Mouse (Mus musculus) left cerebral cortex, adult 9 months (tissue): ENCODE measurements around the gene Tex36.
A peak's percentile ranks its signal among the peaks of the same experiment; 100 is the strongest.

ENCODE experiments used
- DNase-seq, 2 experiments: peaks; one replicate each; pipeline ENCODE4 v3.0.0; 2022; ENCODE audit warnings: low spot score in 2 of 2

Tex36 gene

DNA sequence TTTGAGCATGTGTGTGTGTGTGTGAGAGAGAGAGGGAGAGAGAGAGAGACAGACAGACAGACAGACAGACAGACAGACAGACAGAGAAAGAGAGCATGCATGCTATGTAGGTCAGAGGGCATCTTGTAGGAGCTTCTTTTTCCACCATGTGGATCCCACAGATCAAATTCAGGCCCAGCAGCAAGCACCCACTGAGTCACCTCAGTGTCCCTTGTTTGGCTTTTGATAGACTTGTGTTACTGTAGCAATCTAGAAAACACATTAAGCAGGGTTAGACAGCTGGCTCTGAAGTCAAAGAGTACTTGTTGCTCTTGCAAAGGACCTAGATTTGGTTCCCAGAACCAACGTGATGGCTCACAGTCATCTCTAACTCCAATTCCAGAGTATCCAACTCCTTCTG is 10.2 kb downstream of the Tex36 start:
- no peak for DNase-seq

DNA sequence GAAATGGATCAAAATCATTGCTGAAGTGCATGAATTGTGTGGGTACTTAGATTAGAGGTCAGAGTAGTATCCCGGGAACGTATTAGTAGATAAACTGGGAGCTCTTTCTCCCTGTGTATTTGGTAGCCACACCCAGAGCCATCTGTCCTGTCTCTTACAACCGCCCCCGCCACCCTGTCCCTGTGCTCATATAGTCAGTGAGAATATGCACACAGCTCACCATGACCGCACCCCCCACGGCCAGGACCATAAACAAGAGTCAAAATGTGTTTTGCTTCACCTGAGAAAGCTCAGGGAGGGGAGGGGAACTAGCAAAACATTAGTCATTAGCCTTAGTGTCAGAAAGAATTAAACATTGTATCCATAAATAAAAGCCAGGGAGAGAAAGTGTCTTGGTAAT is 18.7 kb downstream of the Tex36 start:
- DNase-seq, result no peak

DNA sequence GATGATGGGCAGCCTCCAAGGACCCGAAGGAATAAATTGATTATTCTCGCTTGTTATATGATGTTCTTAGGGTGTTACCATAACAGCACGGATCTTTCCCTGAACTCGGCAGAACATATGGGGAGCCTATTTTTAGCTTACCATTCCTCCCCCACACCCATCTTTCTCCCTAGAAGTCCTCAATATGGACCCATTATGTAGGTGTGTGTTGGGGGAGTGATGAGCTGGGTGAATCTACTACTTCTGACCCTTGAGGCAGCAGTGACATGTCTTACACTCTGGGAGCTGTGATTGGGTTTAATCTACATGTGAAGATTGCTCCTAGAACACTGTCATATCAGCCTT is 21.7 kb downstream of the Tex36 start:
- peak; percentile 23 to 59 for DNase-seq

- DNase-seq, result peak; percentile 23 to 42
These were observed 22.3 kb downstream of the Tex36 start for GRCm38 (mm10) chr7:133579491-133580295.

GRCm38 (mm10) chr7:133576825-133577224 is 25.1 kb downstream of the Tex36 start:
- DNase-seq, result no peak

- no peak for DNase-seq
These were observed 25.7 kb downstream of the Tex36 start for GRCm38 (mm10) chr7:133576281-133576680.

DNA sequence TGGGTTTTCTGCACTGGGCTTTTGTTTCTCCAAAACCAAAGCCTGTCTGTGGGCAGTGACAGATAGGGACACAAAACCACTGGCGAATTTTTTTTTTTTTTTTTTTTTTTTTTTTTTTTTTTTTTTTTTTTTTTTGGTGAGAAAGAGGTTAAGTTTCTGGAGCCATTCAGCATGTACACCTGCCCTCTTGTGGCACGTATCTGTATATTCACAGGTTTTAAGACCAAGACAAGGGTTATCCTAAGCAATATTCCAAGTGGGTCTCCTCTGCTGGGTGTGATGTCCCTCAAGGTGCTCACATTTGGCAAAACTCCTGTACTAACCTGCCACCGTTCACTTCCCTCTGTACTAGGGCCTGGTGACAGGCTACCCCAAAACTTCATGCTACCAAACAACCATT is 30.0 kb downstream of the Tex36 start:
- no peak for DNase-seq

DNA sequence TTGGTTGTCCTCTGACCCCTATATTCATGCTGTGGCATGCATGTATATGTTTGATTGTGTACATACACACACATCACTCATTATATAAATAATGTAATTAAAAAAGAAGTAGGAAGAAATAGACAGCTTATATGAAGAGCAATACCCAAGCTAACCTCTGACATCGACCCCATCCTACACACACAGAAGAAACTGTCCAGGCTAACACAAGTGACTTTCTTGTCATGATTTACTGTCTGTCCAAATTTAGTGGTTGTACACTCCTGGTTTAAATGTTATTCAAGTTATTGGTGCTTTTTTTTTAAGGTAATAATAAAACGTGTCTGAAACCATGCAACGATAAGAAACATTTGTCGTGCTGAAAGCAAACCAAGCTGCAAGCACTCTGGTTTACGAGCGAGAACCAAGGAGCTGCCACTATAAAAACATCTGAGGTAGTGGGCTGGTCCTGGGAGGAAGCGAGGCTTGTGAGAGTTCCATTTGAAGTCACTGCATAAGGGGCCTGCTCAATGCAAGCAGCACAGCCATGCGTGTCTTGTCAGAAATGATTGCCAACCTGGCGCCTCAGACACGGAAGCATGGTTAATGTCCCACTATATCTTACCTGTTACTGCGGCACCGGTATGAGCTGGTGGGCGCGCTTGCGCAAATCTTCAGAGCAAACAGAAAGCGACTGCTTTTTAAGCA is 32.6 kb downstream of the Tex36 start:
- DNase-seq, result no peak

DNA sequence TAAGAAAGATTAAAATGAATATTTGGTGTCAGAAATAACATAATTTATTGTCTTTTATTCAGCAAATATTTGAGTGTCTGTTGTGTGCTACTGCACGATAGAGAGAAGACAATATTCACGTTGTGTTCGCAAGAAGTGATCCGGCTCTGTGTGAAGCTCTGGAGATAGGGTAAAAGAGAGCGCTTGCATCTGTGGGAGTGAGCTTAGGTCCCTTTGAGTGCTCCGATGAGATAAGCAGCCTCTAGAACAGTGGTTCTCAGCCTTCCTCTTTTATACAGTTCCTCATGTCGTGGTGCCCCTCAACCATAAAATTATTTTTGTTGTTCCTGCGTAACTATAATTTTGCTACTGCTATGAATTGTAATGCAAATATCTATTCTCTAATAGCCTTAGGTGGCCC is 37.4 kb downstream of the Tex36 start:
- no peak for DNase-seq

DNA sequence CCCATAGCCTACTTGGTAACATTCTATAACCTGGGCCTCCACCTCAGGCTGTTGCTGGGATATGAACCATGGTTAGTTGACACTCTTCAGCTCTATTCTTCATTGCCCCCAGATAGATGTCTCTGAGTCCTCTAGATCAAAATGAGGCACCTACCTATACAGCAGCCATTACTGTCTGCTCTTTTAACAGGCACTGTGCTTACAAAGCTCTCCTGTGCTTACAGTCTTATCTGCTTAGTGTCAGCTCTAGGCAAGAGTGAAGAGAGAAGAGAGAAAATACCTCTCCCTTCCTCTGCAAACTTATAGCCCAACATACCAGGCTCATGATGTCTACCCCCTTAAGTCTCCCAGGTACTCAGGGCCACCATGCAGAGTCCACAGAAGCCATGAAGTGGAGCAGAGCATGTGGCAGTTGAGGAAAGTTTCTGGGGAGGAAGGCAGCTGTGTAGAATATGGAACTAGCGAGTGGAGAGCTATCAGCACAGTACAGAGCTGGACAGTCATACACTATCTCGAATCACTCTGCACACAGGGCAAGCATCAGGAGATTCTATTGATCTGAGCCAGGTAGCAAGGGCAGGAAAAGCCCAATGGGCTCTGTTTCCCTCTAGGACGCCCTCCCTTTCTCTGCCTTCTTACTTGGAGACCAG is 38.7 kb downstream of the Tex36 start:
- no peak for DNase-seq

DNA sequence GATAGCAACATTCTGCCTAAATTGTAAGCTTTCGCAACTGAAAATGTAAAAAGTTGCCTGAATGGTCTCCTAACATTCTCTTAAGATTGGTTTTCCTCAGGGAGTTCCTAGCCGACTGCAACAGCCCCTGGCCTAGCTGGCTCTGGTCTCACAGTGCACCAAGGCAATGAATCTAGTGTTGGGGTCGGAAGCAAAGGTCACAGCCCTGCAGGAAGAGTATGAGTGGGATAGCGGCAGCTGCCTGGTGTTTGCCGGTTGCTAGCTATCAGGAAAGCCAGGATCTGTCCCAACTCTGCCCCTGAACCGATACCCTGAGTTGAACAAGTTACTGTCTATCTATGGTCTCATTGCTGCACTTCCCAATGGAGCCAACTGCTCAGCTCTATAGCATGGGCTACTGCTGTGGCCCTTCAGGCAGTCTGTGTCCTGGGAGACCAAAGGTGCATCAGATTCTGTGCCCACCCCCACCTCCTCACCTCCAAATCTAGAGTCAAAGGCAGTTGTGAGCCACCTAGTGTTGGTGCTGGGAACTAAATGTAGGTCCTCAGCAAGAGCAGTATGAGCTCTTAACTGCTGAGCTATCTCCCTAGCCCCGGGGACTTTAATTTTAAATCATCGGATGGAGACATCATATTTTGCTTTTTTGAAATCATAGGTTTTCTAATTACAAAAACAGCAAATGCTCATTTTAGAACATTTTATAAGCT is 46.0 kb downstream of the Tex36 start:
- no peak for DNase-seq

DNA sequence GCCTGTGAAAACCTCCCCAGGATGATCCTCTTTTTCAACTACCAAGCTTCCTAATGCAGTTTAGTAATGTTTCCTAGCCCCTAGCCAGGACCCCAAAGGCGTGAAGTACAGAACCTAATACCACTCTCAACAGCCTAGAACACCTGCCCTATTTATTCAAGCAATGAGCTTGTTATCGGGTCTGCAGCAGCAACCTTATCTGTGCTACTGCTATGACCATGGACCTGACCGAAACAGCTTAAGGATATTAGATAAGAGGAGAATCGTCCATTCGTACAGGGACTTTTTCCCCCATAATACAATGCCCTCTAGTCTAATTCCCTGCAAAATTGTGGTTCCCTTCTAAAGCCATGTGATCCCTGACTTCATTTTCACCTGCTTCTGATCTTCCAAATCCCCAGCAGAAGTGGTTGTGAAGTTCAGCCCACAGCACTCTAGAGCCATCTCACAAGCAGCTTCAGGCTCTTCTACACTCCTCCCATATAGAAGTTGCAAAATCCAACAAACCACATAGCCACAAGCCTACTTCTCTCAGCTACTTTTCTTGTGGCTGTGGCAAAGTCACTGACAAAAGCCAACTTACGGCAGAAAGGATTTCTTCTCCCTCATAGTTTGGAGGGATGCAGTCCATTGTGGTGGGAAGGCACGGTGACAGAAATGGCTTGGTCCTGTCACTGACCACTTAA is 49.5 kb downstream of the Tex36 start:
- no peak for DNase-seq

DNA sequence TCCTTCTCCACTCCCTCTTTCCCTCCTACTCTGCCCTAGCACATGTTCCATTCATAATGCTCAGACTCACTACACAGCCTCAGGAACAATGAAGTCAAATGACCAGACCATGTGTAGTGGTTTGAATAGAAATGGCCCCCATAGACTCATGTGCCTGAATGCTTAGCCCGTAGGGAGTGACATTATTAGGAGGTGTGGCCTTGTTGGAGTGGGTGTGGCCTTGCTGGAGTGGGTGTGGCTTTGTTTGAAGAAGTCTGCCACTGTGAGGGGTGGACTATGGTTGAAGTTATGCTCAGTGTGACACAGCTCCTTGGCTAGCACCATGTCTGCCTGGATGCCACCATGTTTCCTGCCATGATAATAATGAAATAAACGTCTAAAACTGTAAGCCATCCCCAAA is 51.0 kb downstream of the Tex36 start:
- DNase-seq, result no peak

- DNase-seq, result no peak
These were observed 53.5 kb downstream of the Tex36 start for GRCm38 (mm10) chr7:133548434-133548833.

DNA sequence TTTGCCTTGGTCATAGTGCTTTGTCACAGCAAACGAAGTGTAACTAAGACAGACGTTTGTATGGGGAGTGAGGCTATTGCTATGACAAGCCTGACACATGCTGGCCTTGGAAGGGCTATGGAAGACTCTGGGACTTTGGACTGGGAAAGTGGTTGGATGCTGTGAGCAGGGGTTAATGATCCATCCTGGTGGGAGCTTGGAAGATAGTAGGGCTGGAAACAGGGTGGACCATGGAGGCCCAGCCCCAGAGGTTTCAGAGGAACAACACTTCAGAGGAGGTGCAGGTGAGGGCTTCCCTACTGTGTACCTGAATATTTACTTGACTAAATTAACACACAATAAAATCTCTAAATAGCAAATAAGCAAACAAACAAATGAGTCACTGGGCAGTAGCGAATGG is 56.3 kb downstream of the Tex36 start:
- DNase-seq, result no peak

DNA sequence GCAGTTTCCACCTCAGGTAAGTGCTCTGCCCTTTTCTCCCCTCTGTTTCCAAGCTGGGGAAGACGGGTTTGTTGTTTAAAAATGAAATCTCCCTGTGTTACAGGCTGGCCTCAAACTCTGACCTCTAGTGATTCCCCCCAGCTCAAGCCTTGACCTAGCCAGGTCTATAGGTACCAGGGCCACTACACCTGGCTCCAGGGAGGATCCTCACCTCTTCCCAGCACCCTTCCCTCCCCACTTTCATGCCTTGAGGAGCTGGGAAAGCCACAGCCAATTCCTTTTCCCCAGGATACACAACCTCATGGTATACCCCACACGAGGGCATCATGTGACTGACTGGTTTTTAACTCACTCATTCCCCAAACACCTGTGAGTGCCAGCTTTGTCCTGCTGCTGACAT is 57.0 kb downstream of the Tex36 start:
- no peak for DNase-seq

- DNase-seq, result no peak
These were observed 58.8 kb downstream of the Tex36 start for GRCm38 (mm10) chr7:133543131-133543530.

- no peak for DNase-seq
These were observed 64.6 kb downstream of the Tex36 start for GRCm38 (mm10) chr7:133537366-133537765.
